Mouse (Mus musculus): ENCODE results near the gene Tnfrsf11a. TPM values are rescaled to one million over a fixed set of nuclear protein-coding genes. Genes with fewer than 3 reads are reported as not detected.

The Tnfrsf11a gene
- total and polyA plus RNA-seq, 3 experiments, result 0.11 TPM; not detected in 2

DNA sequence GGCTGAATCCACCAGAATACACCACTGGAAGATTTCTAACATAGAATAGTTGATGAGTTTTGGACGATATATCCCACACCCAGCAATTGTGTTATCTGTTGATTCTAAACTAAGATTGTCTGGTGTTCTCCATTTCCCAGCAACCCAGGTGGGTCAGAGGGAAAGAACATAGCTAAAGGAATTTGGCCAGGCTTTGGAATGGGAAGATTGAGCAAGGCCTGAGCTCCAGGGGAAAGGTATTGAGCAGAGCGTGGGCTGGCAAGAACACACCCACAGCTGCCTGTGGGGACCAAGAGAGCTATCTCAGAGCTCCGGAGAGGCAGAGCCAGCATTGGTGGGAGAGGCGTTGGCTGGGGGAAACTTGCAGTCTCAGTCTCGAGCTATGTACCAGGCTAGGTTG is 97.3 kb downstream of the Tnfrsf11a start:
- no peak for DNase-seq (ENCODE audit: low spot score)
- no peaks in the 10 kb centered on the region for H3K27me3 ChIP-seq (ENCODE audit: insufficient read depth, low read length)
- H3K9me3 ChIP-seq (replicated peaks), result no peaks in the 10 kb centered on the region
- ATAC-seq (ENCODE audit: extremely low read depth, insufficient number of reproducible peaks, low FRiP score, poor library complexity, severe bottlenecking), result no peak
- no peaks in the 10 kb centered on the region for H3K4me1 ChIP-seq (ENCODE audit: insufficient read depth, low read depth, low read length)
- no peak overlapping the region for H3K4me3 ChIP-seq (ENCODE audit: low read depth, low read length)
- H3K36me3 ChIP-seq (replicated peaks), result no peaks in the 10 kb centered on the region
- TF ChIP-seq GATA1 (IDR thresholded peaks at IDR 0.05; ENCODE audit: borderline replicate concordance, low read length) (no peak), TAL1 (conservative IDR thresholded peaks at IDR 0.05; ENCODE audit: low read depth, low read length) (no peak), GATA2 (IDR thresholded peaks at IDR 0.05; ENCODE audit: borderline replicate concordance, low read depth, low read length) (no peak), CTCF (IDR thresholded peaks at IDR 0.05; ENCODE audit: low read depth, low read length) (no peak), POLR2AphosphoS5 (IDR thresholded peaks at IDR 0.05; ENCODE audit: insufficient replicate concordance, low read depth, low read length) (no peak)

DNA sequence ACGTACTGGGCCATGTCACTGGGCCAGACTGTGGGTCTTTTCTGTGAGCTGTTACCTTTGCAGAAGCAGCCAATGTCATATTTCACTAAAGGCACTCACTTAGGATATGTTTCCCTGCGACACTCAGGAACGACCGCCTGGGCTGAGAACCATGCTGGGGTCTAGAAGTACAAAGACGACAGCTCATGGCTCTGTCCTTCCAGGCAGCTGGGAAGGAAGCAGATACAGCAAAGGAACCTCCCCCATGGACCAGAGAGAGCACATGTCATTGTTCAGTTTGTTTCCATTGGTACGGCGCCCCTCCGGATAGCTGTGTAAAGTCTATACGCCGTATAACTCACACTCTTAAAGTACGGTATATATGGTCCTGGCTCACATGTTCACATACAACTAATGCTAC is 97.9 kb downstream of the Tnfrsf11a start:
- DNase-seq (ENCODE audit: low spot score), result no peak
- TF ChIP-seq GATA2 (IDR thresholded peaks at IDR 0.05; ENCODE audit: borderline replicate concordance, low read depth, low read length) (no peak), POLR2AphosphoS5 (IDR thresholded peaks at IDR 0.05; ENCODE audit: insufficient replicate concordance, low read depth, low read length) (no peak), TAL1 (conservative IDR thresholded peaks at IDR 0.05; ENCODE audit: low read depth, low read length) (no peak), CTCF (IDR thresholded peaks at IDR 0.05; ENCODE audit: low read depth, low read length) (no peak), GATA1 (IDR thresholded peaks at IDR 0.05; ENCODE audit: borderline replicate concordance, low read length) (no peak)
- ATAC-seq (ENCODE audit: extremely low read depth, insufficient number of reproducible peaks, low FRiP score, poor library complexity, severe bottlenecking), result no peak
- H3K27me3 ChIP-seq (ENCODE audit: insufficient read depth, low read length), result no peaks in the 10 kb centered on the region
- no peak overlapping the region for H3K4me3 ChIP-seq (ENCODE audit: low read depth, low read length)
- no peaks in the 10 kb centered on the region for H3K36me3 ChIP-seq (replicated peaks)
- no peaks in the 10 kb centered on the region for H3K4me1 ChIP-seq (ENCODE audit: insufficient read depth, low read depth, low read length)
- H3K9me3 ChIP-seq (replicated peaks), result no peaks in the 10 kb centered on the region

DNA sequence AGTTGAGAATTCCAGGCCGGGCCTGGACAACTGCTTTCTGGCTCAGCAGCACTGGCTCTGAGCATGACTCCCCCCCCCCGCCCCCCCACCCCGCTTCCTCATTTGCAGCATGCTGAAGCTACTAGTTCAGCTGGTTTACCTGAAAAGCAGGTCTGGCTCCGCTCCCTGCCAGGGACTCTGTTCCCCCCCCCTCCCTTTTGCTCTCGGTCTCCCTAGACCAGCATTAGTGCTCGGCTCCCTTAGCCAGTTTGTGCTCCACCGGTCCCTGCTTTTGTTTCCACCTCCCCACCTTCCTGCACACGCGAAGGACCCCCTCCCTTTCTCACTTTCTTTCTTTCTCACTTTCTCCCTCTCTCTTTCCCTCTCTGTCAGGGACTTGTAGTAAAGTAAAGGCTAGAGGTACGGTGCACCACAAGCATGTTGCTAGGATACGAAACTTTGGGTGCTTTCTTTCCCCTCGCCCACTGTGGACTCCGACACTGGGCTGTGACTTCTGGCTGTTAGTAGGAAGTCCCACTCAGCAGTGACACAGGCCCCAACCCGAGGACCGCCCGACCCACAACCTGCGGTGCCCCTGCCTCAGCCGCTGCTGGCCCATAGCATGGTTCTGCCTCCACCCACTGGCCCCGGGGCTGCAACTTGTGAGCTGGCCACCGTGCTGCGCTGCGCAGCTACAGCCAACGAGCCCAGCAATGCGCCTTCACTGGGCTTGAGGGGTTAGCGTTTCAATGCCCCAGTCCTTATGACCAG is 100.2 kb downstream of the Tnfrsf11a start:
- ATAC-seq (ENCODE audit: extremely low read depth, insufficient number of reproducible peaks, low FRiP score, poor library complexity, severe bottlenecking), result no peak
- H3K27me3 ChIP-seq (ENCODE audit: insufficient read depth, low read length), result no peaks in the 10 kb centered on the region
- DNase-seq (ENCODE audit: low spot score), result no peak
- H3K9me3 ChIP-seq (replicated peaks), result no peaks in the 10 kb centered on the region
- no peaks in the 10 kb centered on the region for H3K36me3 ChIP-seq (replicated peaks)
- H3K4me3 ChIP-seq (ENCODE audit: low read depth, low read length), result no peak overlapping the region
- TF ChIP-seq GATA1 (IDR thresholded peaks at IDR 0.05; ENCODE audit: borderline replicate concordance, low read length), result no peak
- TF ChIP-seq GATA2 (IDR thresholded peaks at IDR 0.05; ENCODE audit: borderline replicate concordance, low read depth, low read length), result no peak
- no peak for TF ChIP-seq POLR2AphosphoS5 (IDR thresholded peaks at IDR 0.05; ENCODE audit: insufficient replicate concordance, low read depth, low read length)
- no peak for TF ChIP-seq TAL1 (conservative IDR thresholded peaks at IDR 0.05; ENCODE audit: low read depth, low read length)
- no peak for TF ChIP-seq CTCF (IDR thresholded peaks at IDR 0.05; ENCODE audit: low read depth, low read length)
- H3K4me1 ChIP-seq (ENCODE audit: insufficient read depth, low read depth, low read length), result no peaks in the 10 kb centered on the region

DNA sequence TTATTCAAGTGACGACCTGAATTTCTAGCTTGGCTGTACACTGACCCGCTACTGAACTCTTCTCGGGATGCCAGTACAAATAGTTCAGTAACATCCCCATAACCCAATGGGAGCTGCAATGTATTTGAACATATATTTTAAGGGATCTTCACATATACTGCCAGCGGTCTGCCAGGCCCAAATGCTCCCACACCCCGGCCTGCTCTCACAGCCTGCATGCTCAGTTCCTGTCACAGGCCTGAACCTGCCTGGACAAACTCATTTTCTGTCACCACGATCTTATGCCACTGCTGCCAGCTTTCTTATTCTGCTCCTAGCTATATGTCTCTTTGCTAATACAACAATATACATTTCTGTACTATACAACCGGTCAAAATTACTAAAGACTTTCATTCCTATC is 100.9 kb downstream of the Tnfrsf11a start:
- TF ChIP-seq GATA2 (IDR thresholded peaks at IDR 0.05; ENCODE audit: borderline replicate concordance, low read depth, low read length), result no peak
- no peak for TF ChIP-seq CTCF (IDR thresholded peaks at IDR 0.05; ENCODE audit: low read depth, low read length)
- no peak for TF ChIP-seq TAL1 (conservative IDR thresholded peaks at IDR 0.05; ENCODE audit: low read depth, low read length)
- no peak for TF ChIP-seq GATA1 (IDR thresholded peaks at IDR 0.05; ENCODE audit: borderline replicate concordance, low read length)
- no peak for TF ChIP-seq POLR2AphosphoS5 (IDR thresholded peaks at IDR 0.05; ENCODE audit: insufficient replicate concordance, low read depth, low read length)
- DNase-seq (ENCODE audit: low spot score), result no peak
- no peak overlapping the region for H3K4me3 ChIP-seq (ENCODE audit: low read depth, low read length)
- ATAC-seq (ENCODE audit: extremely low read depth, insufficient number of reproducible peaks, low FRiP score, poor library complexity, severe bottlenecking), result no peak
- H3K4me1 ChIP-seq (ENCODE audit: insufficient read depth, low read depth, low read length), result no peaks in the 10 kb centered on the region
- H3K27me3 ChIP-seq (ENCODE audit: insufficient read depth, low read length), result no peaks in the 10 kb centered on the region; the same call in 1 of the 2 replicates
- H3K9me3 ChIP-seq (replicated peaks), result no peaks in the 10 kb centered on the region
- H3K36me3 ChIP-seq (replicated peaks), result no peaks in the 10 kb centered on the region

DNA sequence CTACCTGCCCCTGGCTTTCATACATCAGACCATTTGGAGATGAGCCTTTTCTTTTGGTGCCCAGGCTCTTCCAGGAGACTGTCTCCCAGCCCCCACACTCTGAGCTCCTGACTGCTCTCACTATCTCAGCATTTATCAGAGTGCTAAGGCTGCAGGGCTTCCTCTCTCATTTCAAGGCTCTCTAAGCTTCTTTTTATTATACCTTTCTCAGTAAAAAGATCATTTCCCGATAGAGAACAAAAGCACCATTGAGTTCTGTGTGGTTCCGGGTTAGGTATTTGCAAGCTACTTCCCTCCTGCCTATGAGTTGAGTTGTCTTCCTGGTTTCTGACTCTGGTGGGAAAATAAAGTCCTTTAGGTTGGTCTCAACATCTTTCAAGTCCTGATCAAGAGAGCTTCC is 103.0 kb downstream of the Tnfrsf11a start:
- H3K4me1 ChIP-seq (ENCODE audit: insufficient read depth, low read depth, low read length), result no peaks in the 10 kb centered on the region
- no peaks in the 10 kb centered on the region; the same call in 1 of the 2 replicates for H3K27me3 ChIP-seq (ENCODE audit: insufficient read depth, low read length)
- TF ChIP-seq CTCF (IDR thresholded peaks at IDR 0.05; ENCODE audit: low read depth, low read length), result no peak
- TF ChIP-seq TAL1 (conservative IDR thresholded peaks at IDR 0.05; ENCODE audit: low read depth, low read length), result no peak
- TF ChIP-seq GATA2 (IDR thresholded peaks at IDR 0.05; ENCODE audit: borderline replicate concordance, low read depth, low read length), result no peak
- TF ChIP-seq GATA1 (IDR thresholded peaks at IDR 0.05; ENCODE audit: borderline replicate concordance, low read length), result no peak
- TF ChIP-seq POLR2AphosphoS5 (IDR thresholded peaks at IDR 0.05; ENCODE audit: insufficient replicate concordance, low read depth, low read length), result no peak
- no peak for ATAC-seq (ENCODE audit: extremely low read depth, insufficient number of reproducible peaks, low FRiP score, poor library complexity, severe bottlenecking)
- DNase-seq (ENCODE audit: low spot score), result no peak
- no peak overlapping the region for H3K4me3 ChIP-seq (ENCODE audit: low read depth, low read length)
- no peaks in the 10 kb centered on the region for H3K9me3 ChIP-seq (replicated peaks)
- H3K36me3 ChIP-seq (replicated peaks), result no peaks in the 10 kb centered on the region

DNA sequence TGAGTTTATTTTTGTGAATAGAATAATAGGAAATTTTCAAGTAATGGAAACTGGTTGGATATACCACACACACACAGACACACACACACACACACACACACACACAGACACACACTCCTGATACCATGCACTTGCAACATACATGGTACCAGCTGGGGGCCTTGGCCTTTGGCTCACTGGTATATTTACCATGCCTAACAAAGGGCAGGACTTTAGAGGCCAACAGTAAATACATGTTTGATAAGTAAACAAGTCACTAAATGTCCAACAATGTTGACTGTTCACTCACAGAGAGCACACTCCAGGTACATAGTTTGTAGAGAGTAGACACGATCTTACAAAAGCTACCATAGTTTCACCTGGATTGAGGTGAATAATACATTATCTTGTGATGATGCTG is 104.6 kb downstream of the Tnfrsf11a start:
- no peaks in the 10 kb centered on the region for H3K36me3 ChIP-seq (replicated peaks)
- ATAC-seq (ENCODE audit: extremely low read depth, insufficient number of reproducible peaks, low FRiP score, poor library complexity, severe bottlenecking), result no peak; the same call in 1 of the 2 replicates
- no peaks in the 10 kb centered on the region; the same call in 1 of the 2 replicates for H3K27me3 ChIP-seq (ENCODE audit: insufficient read depth, low read length)
- H3K4me1 ChIP-seq (ENCODE audit: insufficient read depth, low read depth, low read length), result no peaks in the 10 kb centered on the region
- DNase-seq (ENCODE audit: low spot score), result no peak
- H3K9me3 ChIP-seq (replicated peaks), result no peaks in the 10 kb centered on the region
- H3K4me3 ChIP-seq (ENCODE audit: low read depth, low read length), result no peak overlapping the region
- no peak for TF ChIP-seq GATA2 (IDR thresholded peaks at IDR 0.05; ENCODE audit: borderline replicate concordance, low read depth, low read length)
- no peak for TF ChIP-seq GATA1 (IDR thresholded peaks at IDR 0.05; ENCODE audit: borderline replicate concordance, low read length)
- no peak for TF ChIP-seq TAL1 (conservative IDR thresholded peaks at IDR 0.05; ENCODE audit: low read depth, low read length)
- TF ChIP-seq POLR2AphosphoS5 (IDR thresholded peaks at IDR 0.05; ENCODE audit: insufficient replicate concordance, low read depth, low read length), result no peak
- TF ChIP-seq CTCF (IDR thresholded peaks at IDR 0.05; ENCODE audit: low read depth, low read length), result no peak
